Mouse (Mus musculus): ENCODE data around the gene Zc2hc1c.
A peak's percentile ranks its signal among the peaks of the same experiment; 100 is the strongest.

Gene Zc2hc1c

GRCm38 (mm10) chr12:85284331-85284730, 4.1 kb upstream of the Zc2hc1c start:
- no peak for DNase-seq (ENCODE audit: low spot score in 2 of 2)

GRCm38 (mm10) chr12:85284996-85285395, 3.4 kb upstream of the Zc2hc1c start:
- no peak for DNase-seq (ENCODE audit: low spot score in 2 of 2)

- no peak for DNase-seq (ENCODE audit: low spot score in 2 of 2)
Measured at GRCm38 (mm10) chr12:85286941-85287340, 1.4 kb upstream of the Zc2hc1c start.

- no peak for DNase-seq (ENCODE audit: low spot score in 2 of 2)
Measured at GRCm38 (mm10) chr12:85287809-85288485, 444 bp upstream of the Zc2hc1c start, which contains the start of gene Acyp1. Gene Acyp1 (minus strand): TSS chr12:85288438.

GRCm38 (mm10) chr12:85289157-85290000, 988 bp downstream of the Zc2hc1c start:
- DNase-seq (ENCODE audit: low spot score in 2 of 2): peak in 1 of 2 experiments; percentile 37

GRCm38 (mm10) chr12:85290633-85291032, 2.2 kb downstream of the Zc2hc1c start:
- DNase-seq (ENCODE audit: low spot score in 2 of 2): no peak

GRCm38 (mm10) chr12:85291541-85291940, 3.1 kb downstream of the Zc2hc1c start:
- DNase-seq (ENCODE audit: low spot score in 2 of 2): no peak

GRCm38 (mm10) chr12:85292288-85292687, 3.9 kb downstream of the Zc2hc1c start:
- DNase-seq (ENCODE audit: low spot score in 2 of 2): no peak

- no peak for DNase-seq (ENCODE audit: low spot score in 2 of 2)
Measured at GRCm38 (mm10) chr12:85292906-85293305, 4.5 kb downstream of the Zc2hc1c start.

GRCm38 (mm10) chr12:85295506-85295905, 7.1 kb downstream of the Zc2hc1c start:
- DNase-seq (ENCODE audit: low spot score in 2 of 2): no peak

GRCm38 (mm10) chr12:85296915-85297314, 8.5 kb downstream of the Zc2hc1c start:
- no peak for DNase-seq (ENCODE audit: low spot score in 2 of 2)

- DNase-seq (ENCODE audit: low spot score in 2 of 2): no peak
Measured at GRCm38 (mm10) chr12:85297345-85297997, 9.1 kb downstream of the Zc2hc1c start.

- DNase-seq (ENCODE audit: low spot score in 2 of 2): no peak
Measured at GRCm38 (mm10) chr12:85298127-85298834, 9.9 kb downstream of the Zc2hc1c start.

- DNase-seq (ENCODE audit: low spot score in 2 of 2): no peak
Measured at GRCm38 (mm10) chr12:85298835-85299180, 10.4 kb downstream of the Zc2hc1c start.

- no peak for DNase-seq (ENCODE audit: low spot score in 2 of 2)
Measured at GRCm38 (mm10) chr12:85303256-85303655, 14.9 kb downstream of the Zc2hc1c start.

- peak in 1 of 2 experiments; percentile 23 for DNase-seq (ENCODE audit: low spot score in 2 of 2)
Measured at GRCm38 (mm10) chr12:85304725-85305124, 16.3 kb downstream of the Zc2hc1c start.

- peak; percentile 52 to 93 for DNase-seq (ENCODE audit: low spot score in 2 of 2)
Measured at GRCm38 (mm10) chr12:85305247-85305892, 17.0 kb downstream of the Zc2hc1c start.

- no peak for DNase-seq (ENCODE audit: low spot score in 2 of 2)
Measured at GRCm38 (mm10) chr12:85308651-85309050, 20.3 kb downstream of the Zc2hc1c start.

GRCm38 (mm10) chr12:85330153-85330552, 41.8 kb downstream of the Zc2hc1c start:
- DNase-seq (ENCODE audit: low spot score in 2 of 2): no peak

GRCm38 (mm10) chr12:85337567-85338311, 49.3 kb downstream of the Zc2hc1c start:
- DNase-seq (ENCODE audit: low spot score in 2 of 2): no peak

GRCm38 (mm10) chr12:85338815-85339214, 50.4 kb downstream of the Zc2hc1c start:
- DNase-seq (ENCODE audit: low spot score in 2 of 2): no peak

Data from left cerebral cortex, adult 9 months (tissue).